Mouse (Mus musculus): Measurements from ENCODE around the gene Itpkb.

- TF ChIP-seq MAX (IDR thresholded peaks at IDR 0.05; ENCODE audit: low read length) (no peak), RAD21 (IDR thresholded peaks at IDR 0.05; ENCODE audit: low read depth, low read length) (peak; percentile 81), EP300 (IDR thresholded peaks at IDR 0.05; ENCODE audit: low read depth in 1 of 2, low read length in 2 of 2) (no peak), CTCF (IDR thresholded peaks at IDR 0.05 in 2 of 3, conservative IDR thresholded peaks at IDR 0.05 in 1 of 3; ENCODE audit: control insufficient read depth in 1 of 3, insufficient read depth in 1 of 3, low read depth in 2 of 3, low read length in 3 of 3, poor library complexity in 1 of 3, severe bottlenecking in 1 of 3) (peak; percentile 53 to 91 (median 86))
Observed at GRCm38 (mm10) chr1:180407171-180407671, 76.9 kb downstream of the Itpkb start.

Data from MEL (cell line).